Mouse (Mus musculus) heart, adult 2 months (tissue): Measurements from ENCODE around the gene Styxl1. TPM values are rescaled to one million over a fixed set of nuclear protein-coding genes. Genes with fewer than 3 reads are reported as not detected.

Source experiments
- DNase-seq, 2 experiments: peaks; one replicate each; pipeline ENCODE4 v3.0.0; 2021
- H3K27ac ChIP-seq: fragments of 200-600 bp; 2 replicates; pipeline ENCODE4 v1.8.1; 2022
- H3K27me3 ChIP-seq: fragments of 200-500 bp; 2 replicates; pipeline ENCODE4 v1.6.1; 2012; ENCODE audit warnings: mild to moderate bottlenecking, low read length, inconsistent platforms, mixed read lengths; ENCODE audit not compliant: control insufficient read depth, insufficient read depth
- H3K36me3 ChIP-seq: fragments of 200-500 bp; 2 replicates; pipeline ENCODE4 v1.6.1; 2012; ENCODE audit warnings: low read length, inconsistent platforms; ENCODE audit not compliant: control insufficient read depth, insufficient read depth
- H3K4me1 ChIP-seq: fragments of 200-500 bp; 2 replicates; pipeline ENCODE4 v1.6.1; 2011; ENCODE audit warnings: low read length; ENCODE audit not compliant: control insufficient read depth, insufficient read depth
- H3K4me3 ChIP-seq: fragments of 200-600 bp; 2 replicates; pipeline ENCODE4 v1.8.1; 2022
- H3K79me2 ChIP-seq: fragments of 200-500 bp; replicated peaks from 2 replicates; pipeline ENCODE4 v1.6.1; 2012; ENCODE audit warnings: mild to moderate bottlenecking, inconsistent platforms, low read length, moderate library complexity, mixed read lengths; ENCODE audit not compliant: control insufficient read depth, insufficient read depth
- H3K9ac ChIP-seq: fragments of 200-500 bp; 2 replicates; pipeline ENCODE4 v1.6.1; 2012; ENCODE audit warnings: low read depth, mild to moderate bottlenecking, control low read depth, inconsistent platforms, low read length, mixed read lengths
- CTCF ChIP-seq: fragments of 200-600 bp; IDR thresholded peaks from 2 replicates; pipeline ENCODE4 v1.8.1; 2022; ENCODE audit warnings: antibody characterized with exemption, mild to moderate bottlenecking, moderate library complexity
- EP300 ChIP-seq: fragments of 200-500 bp; IDR thresholded peaks from 2 replicates; pipeline ENCODE4 v1.6.1; 2011; ENCODE audit warnings: low read depth, low read length, control low read depth; ENCODE audit not compliant: insufficient read depth
- POLR2A ChIP-seq: fragments of 200-500 bp; IDR thresholded peaks from 2 replicates; pipeline ENCODE4 v1.6.1; 2011; ENCODE audit warnings: mild to moderate bottlenecking, low read depth, low read length, control low read depth; ENCODE audit not compliant: insufficient read depth
- WGBS: fragments of 180-500 bp; shearing (Covaris S2); methylation state at CpG from one replicate; pipeline ENCODE4 v1.1.7; 2018; 5-methylcytosine and 5-hydroxymethylcytosine counted together
- intact Hi-C: fragments of 180-260 bp; cut with DNase I; formaldehyde crosslinking; loops from one replicate; pipeline ENCODE4 v1.15.1; 2025
- polyA plus RNA-seq: library from polyadenylated mRNA; depleted of rRNA; stranded (reverse); fragments of >200 nt; gene quantifications from 2 replicates; pipeline ENCODE4 v1.2.3, GENCODE M21; 2012
- total RNA-seq, 2 experiments: library from RNA; stranded (reverse); gene quantifications; 2 replicates each; pipeline ENCODE4 v1.2.3; 2021

The Styxl1 gene
- total and polyA plus RNA-seq, 3 experiments, result 0.20 TPM; not detected in 2

GRCm38 (mm10) chr5:135727871-135728270, 50.3 kb downstream of the Styxl1 start:
- WGBS, result 95% methylated on average over 9 of the region's 9 CpGs
- no peak for DNase-seq
- Histone ChIP-seq H3K27ac (no peak overlapping the region; the same call in 1 of the 2 replicates), H3K79me2 (no peaks in the 10 kb centered on the region), H3K9ac (no peak overlapping the region), H3K36me3 (no peaks in the 10 kb centered on the region; the same call in 1 of the 2 replicates), H3K27me3 (no peaks in the 10 kb centered on the region), H3K4me1 (peaks cover 14% of the 10 kb centered on the region), H3K4me3 (no peak overlapping the region)
- no peak for TF ChIP-seq EP300
- no peak for TF ChIP-seq POLR2A
- no peak for TF ChIP-seq CTCF
- intact Hi-C loops, result no loop called here

GRCm38 (mm10) chr5:135726641-135727346, 51.4 kb downstream of the Styxl1 start:
- H3K9ac ChIP-seq, result no peak overlapping the region
- no peak overlapping the region for H3K4me3 ChIP-seq
- intact Hi-C loops, result no loop called here
- H3K27ac ChIP-seq, result peak overlapping the region; percentile 44
- no peaks in the 10 kb centered on the region for H3K27me3 ChIP-seq
- DNase-seq, result peak; percentile 69 to 85
- WGBS, result 70% methylated on average over 2 of the region's 2 CpGs
- peak; percentile 80; the same call in 1 of the 2 replicates for TF ChIP-seq EP300
- TF ChIP-seq CTCF, result no peak
- no peak for TF ChIP-seq POLR2A
- no peaks in the 10 kb centered on the region for H3K79me2 ChIP-seq
- H3K36me3 ChIP-seq, result peaks cover 2% of the 10 kb centered on the region
- H3K4me1 ChIP-seq, result peaks cover 20% of the 10 kb centered on the region

GRCm38 (mm10) chr5:135725991-135726390, 52.2 kb downstream of the Styxl1 start:
- no peaks in the 10 kb centered on the region for H3K27me3 ChIP-seq
- no peaks in the 10 kb centered on the region for H3K79me2 ChIP-seq
- no peak for TF ChIP-seq POLR2A
- TF ChIP-seq CTCF, result no peak
- TF ChIP-seq EP300, result no peak
- peak overlapping the region; percentile 44 for H3K27ac ChIP-seq
- WGBS, result 71% methylated on average over 6 of the region's 6 CpGs
- peaks cover 2% of the 10 kb centered on the region for H3K36me3 ChIP-seq
- DNase-seq, result peak in 1 of 2 experiments; percentile 22
- peaks cover 20% of the 10 kb centered on the region for H3K4me1 ChIP-seq
- no peak overlapping the region for H3K9ac ChIP-seq
- intact Hi-C loops, result no loop called here
- no peak overlapping the region for H3K4me3 ChIP-seq

GRCm38 (mm10) chr5:135725391-135725841, 52.8 kb downstream of the Styxl1 start:
- Histone ChIP-seq H3K4me1 (peaks cover 20% of the 10 kb centered on the region), H3K27me3 (no peaks in the 10 kb centered on the region), H3K4me3 (no peak overlapping the region), H3K36me3 (peaks cover 2% of the 10 kb centered on the region), H3K27ac (peak overlapping the region; percentile 44), H3K79me2 (no peaks in the 10 kb centered on the region), H3K9ac (no peak overlapping the region)
- peak; percentile 64 to 71 for DNase-seq
- 50% methylated on average over 8 of the region's 8 CpGs for WGBS
- TF ChIP-seq EP300 (0 out of 2 replicates have a peak, but pooled peaks have one; percentile 6), CTCF (no peak), POLR2A (no peak)
- intact Hi-C loops, result no loop called here

GRCm38 (mm10) chr5:135724536-135725322, 53.5 kb downstream of the Styxl1 start:
- Histone ChIP-seq H3K9ac (no peak overlapping the region), H3K79me2 (no peaks in the 10 kb centered on the region), H3K36me3 (peaks cover 2% of the 10 kb centered on the region), H3K4me1 (peaks cover 20% of the 10 kb centered on the region), H3K4me3 (no peak overlapping the region), H3K27me3 (no peaks in the 10 kb centered on the region), H3K27ac (peak overlapping the region; percentile 31)
- DNase-seq, result no peak
- no peak for TF ChIP-seq EP300
- no peak for TF ChIP-seq POLR2A
- WGBS, result 60% methylated on average over 9 of the region's 9 CpGs
- intact Hi-C loops, result loop anchor here (5.0 kb wide), 1 partner anchor 37 kb away; no protein-coding TSS in a partner anchor
